Mouse (Mus musculus) cerebellum, postnatal 36 days (tissue): ENCODE data around the gene Nbas.

Experiments
- DNase-seq, 2 experiments: peaks; one replicate each; pipeline ENCODE4 v3.0.0; 2021 to 2022; ENCODE audit warnings: mixed read lengths in 2 of 2

The Nbas gene

GRCm38 (mm10) chr12:13268826-13269449 lies at the start of gene Nbas:
Nbas (plus strand) TSS chr12:13269133.
- peak; percentile 91 to 93 for DNase-seq

GRCm38 (mm10) chr12:13242453-13242852 lies 26.5 kb upstream of the Nbas start:
- no peak for DNase-seq

- DNase-seq = peak; percentile 84 to 89
Measured at GRCm38 (mm10) chr12:13248691-13249572, 20.0 kb upstream of the Nbas start, which contains the start of gene Ddx1. Ddx1 (minus strand) TSS chr12:13249213.

- DNase-seq = no peak
Measured at GRCm38 (mm10) chr12:13249573-13249919, 19.4 kb upstream of the Nbas start.

GRCm38 (mm10) chr12:13255068-13255467 lies 13.9 kb upstream of the Nbas start:
- no peak for DNase-seq

- no peak for DNase-seq
Measured at GRCm38 (mm10) chr12:13255701-13256100, 13.2 kb upstream of the Nbas start.

GRCm38 (mm10) chr12:13268412-13268811 lies 521 bp upstream of the Nbas start:
- no peak for DNase-seq

- peak in 1 of 2 experiments; percentile 10 for DNase-seq
Measured at GRCm38 (mm10) chr12:13269570-13270390, 847 bp downstream of the Nbas start.

- DNase-seq = no peak
Measured at GRCm38 (mm10) chr12:13291453-13291852, 22.5 kb downstream of the Nbas start.

GRCm38 (mm10) chr12:13293421-13293881 lies 24.5 kb downstream of the Nbas start:
- DNase-seq = no peak

- no peak for DNase-seq
Measured at GRCm38 (mm10) chr12:13303037-13303436, 34.1 kb downstream of the Nbas start.

- no peak for DNase-seq
Measured at GRCm38 (mm10) chr12:13313966-13314365, 45.0 kb downstream of the Nbas start.

GRCm38 (mm10) chr12:13314384-13314783 lies 45.5 kb downstream of the Nbas start:
- DNase-seq = no peak

GRCm38 (mm10) chr12:13315081-13315480 lies 46.1 kb downstream of the Nbas start:
- DNase-seq = no peak

GRCm38 (mm10) chr12:13342535-13342934 lies 73.6 kb downstream of the Nbas start:
- no peak for DNase-seq

GRCm38 (mm10) chr12:13356201-13356600 lies 87.3 kb downstream of the Nbas start:
- DNase-seq = no peak

GRCm38 (mm10) chr12:13356769-13357168 lies 87.8 kb downstream of the Nbas start:
- DNase-seq = peak; percentile 9 to 23

GRCm38 (mm10) chr12:13357229-13357628 lies 88.3 kb downstream of the Nbas start:
- no peak for DNase-seq

- DNase-seq = no peak
Measured at GRCm38 (mm10) chr12:13358849-13359248, 89.9 kb downstream of the Nbas start.

GRCm38 (mm10) chr12:13360183-13360811 lies 91.4 kb downstream of the Nbas start:
- no peak for DNase-seq

GRCm38 (mm10) chr12:13381580-13381979 lies 112.6 kb downstream of the Nbas start:
- DNase-seq = no peak

- DNase-seq = no peak
Measured at GRCm38 (mm10) chr12:13382046-13382445, 113.1 kb downstream of the Nbas start.

GRCm38 (mm10) chr12:13389644-13390043 lies 120.7 kb downstream of the Nbas start:
- no peak for DNase-seq
